Mouse (Mus musculus): Measurements from ENCODE around the gene Epb41l3. TPM values are rescaled to one million over a fixed set of nuclear protein-coding genes. Genes with fewer than 3 reads are reported as not detected.
"Not testable (repeated sequence)": the region's sequence is repeated elsewhere in the genome, so short reads cannot be mapped to it uniquely, and the experiment has no call there.

Epb41l3 gene
- polyA plus RNA-seq, 1 experiment from 2014 or later: 97.6 TPM

DNA sequence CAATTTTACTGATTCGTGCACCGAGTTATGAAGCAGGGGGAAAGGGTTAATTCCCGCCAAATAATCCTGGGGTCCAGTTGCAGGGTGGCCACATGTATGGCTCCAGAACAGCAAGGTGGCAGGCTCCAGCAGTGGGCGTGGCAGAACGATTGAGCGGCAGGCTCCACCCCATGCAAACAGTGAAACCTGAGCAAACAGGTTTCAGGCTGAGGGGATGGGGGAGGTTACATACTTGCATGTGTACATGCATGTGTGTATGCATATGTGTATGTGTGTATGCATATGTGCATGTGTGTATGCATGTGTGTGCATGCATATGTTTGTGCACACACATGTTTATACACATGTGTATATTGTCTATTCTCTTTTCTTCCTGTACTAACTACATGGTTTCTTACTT lies 46.9 kb downstream of the Epb41l3 start:
- peak overlapping the region; percentile 9; the same call in 1 of the 2 replicates for H3K4me2 ChIP-seq (ENCODE audit: low read depth)
- H3K9me3 ChIP-seq (ENCODE audit: control insufficient read depth, low read length); DNase-seq (ENCODE audit: low spot score); H3K4me3 ChIP-seq (ENCODE audit: low read depth, low read length); H3K4me1 ChIP-seq (ENCODE audit: control insufficient read depth, insufficient read depth, low read length); H3K27me3 ChIP-seq (ENCODE audit: control insufficient read depth, insufficient read depth, low read length); H3K36me3 ChIP-seq (ENCODE audit: control insufficient read depth, insufficient read depth, low read length); H3K9ac ChIP-seq (ENCODE audit: low read length); ATAC-seq (ENCODE audit: insufficient read depth, low FRiP score, low TSS enrichment); H3K27ac ChIP-seq (ENCODE audit: low read depth, low read length): not testable (repeated sequence)
- 8% methylated on average over 6 of the region's 6 CpGs for WGBS

DNA sequence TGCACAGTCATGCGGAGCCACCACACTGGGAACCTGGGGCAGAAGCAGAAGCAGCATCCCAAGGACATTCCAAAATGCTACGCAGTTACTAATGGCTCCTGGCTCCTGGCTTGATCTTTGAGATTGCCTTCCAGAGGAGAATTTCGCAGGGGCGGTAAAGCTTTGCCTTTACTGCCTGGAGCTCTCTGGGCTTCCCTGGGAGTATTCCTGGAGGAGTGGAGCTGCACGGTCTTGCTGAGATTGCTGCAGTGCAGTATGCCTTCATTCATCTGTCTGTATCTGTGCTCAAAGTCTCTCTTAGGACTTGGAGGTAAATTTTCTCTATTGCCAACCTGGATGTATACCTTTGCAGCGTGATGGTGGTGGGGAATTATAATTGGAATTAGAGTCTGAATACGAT lies 52.0 kb downstream of the Epb41l3 start:
- Histone ChIP-seq H3K9me3 (ENCODE audit: control insufficient read depth, low read length) (no peaks in the 10 kb centered on the region), H3K27ac (ENCODE audit: low read depth, low read length) (no peak overlapping the region), H3K4me1 (ENCODE audit: control insufficient read depth, insufficient read depth, low read length) (0 out of 2 replicates have a peak, but pooled peaks cover 3% of the 10 kb centered on the region), H3K4me3 (ENCODE audit: low read depth, low read length) (no peak overlapping the region), H3K9ac (ENCODE audit: low read length) (no peak overlapping the region), H3K36me3 (ENCODE audit: control insufficient read depth, insufficient read depth, low read length) (no peaks in the 10 kb centered on the region), H3K4me2 (ENCODE audit: low read depth) (no peak overlapping the region), H3K27me3 (ENCODE audit: control insufficient read depth, insufficient read depth, low read length) (no peaks in the 10 kb centered on the region)
- 74% methylated on average over 7 of the region's 7 CpGs for WGBS
- DNase-seq (ENCODE audit: low spot score): no peak
- no peak for ATAC-seq (ENCODE audit: insufficient read depth, low FRiP score, low TSS enrichment)

DNA sequence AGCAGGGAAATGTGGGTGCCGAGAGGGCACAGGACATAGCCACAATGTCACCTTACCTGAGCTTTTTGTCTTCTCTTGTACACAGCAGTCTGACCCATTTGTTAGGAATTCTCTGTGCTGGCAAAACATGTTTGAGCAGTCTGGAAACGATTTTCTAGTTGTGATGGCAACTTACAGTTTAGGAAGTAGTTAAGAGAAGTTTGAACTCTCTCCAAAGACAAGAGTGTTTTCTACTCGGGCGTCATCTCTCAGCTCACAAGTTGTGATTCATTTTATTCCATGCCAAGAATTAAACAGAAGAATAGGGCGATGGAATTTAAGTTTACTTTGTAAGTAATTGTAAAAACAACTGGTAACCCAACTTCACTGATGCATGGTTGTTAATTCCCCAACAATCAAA lies 52.5 kb downstream of the Epb41l3 start:
- Histone ChIP-seq H3K9me3 (ENCODE audit: control insufficient read depth, low read length) (no peaks in the 10 kb centered on the region), H3K27ac (ENCODE audit: low read depth, low read length) (no peak overlapping the region), H3K9ac (ENCODE audit: low read length) (no peak overlapping the region), H3K27me3 (ENCODE audit: control insufficient read depth, insufficient read depth, low read length) (no peaks in the 10 kb centered on the region), H3K4me1 (ENCODE audit: control insufficient read depth, insufficient read depth, low read length) (0 out of 2 replicates have a peak, but pooled peaks cover 3% of the 10 kb centered on the region), H3K36me3 (ENCODE audit: control insufficient read depth, insufficient read depth, low read length) (no peaks in the 10 kb centered on the region), H3K4me2 (ENCODE audit: low read depth) (no peak overlapping the region), H3K4me3 (ENCODE audit: low read depth, low read length) (no peak overlapping the region)
- ATAC-seq (ENCODE audit: insufficient read depth, low FRiP score, low TSS enrichment) (no peak), DNase-seq (ENCODE audit: low spot score) (no peak)
- 83% methylated on average over 5 of the region's 5 CpGs for WGBS

DNA sequence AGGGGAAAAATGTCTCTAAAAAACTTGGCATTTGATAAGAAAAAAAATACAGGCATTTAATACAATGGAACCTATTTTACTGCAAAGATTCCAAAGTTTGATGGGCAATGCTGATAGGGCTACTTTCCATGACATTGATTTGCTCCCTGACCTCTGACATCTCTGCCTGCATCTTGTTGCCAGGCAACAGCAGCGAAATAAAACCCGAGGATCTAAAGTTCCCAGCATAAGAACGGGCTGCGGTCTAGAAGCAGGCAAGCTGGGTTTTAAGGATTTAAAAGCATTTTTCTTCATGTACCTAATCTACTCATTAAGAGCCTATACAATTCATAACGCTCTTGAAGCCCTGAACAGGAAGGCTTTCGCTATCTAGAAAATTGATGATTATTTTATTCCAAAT lies 54.0 kb downstream of the Epb41l3 start:
- Histone ChIP-seq H3K4me2 (ENCODE audit: low read depth) (no peak overlapping the region), H3K9me3 (ENCODE audit: control insufficient read depth, low read length) (no peaks in the 10 kb centered on the region), H3K4me1 (ENCODE audit: control insufficient read depth, insufficient read depth, low read length) (0 out of 2 replicates have a peak, but pooled peaks cover 3% of the 10 kb centered on the region), H3K36me3 (ENCODE audit: control insufficient read depth, insufficient read depth, low read length) (no peaks in the 10 kb centered on the region), H3K4me3 (ENCODE audit: low read depth, low read length) (no peak overlapping the region), H3K9ac (ENCODE audit: low read length) (no peak overlapping the region), H3K27me3 (ENCODE audit: control insufficient read depth, insufficient read depth, low read length) (no peaks in the 10 kb centered on the region), H3K27ac (ENCODE audit: low read depth, low read length) (no peak overlapping the region)
- WGBS: 35% methylated on average over 6 of the region's 6 CpGs
- DNase-seq (ENCODE audit: low spot score): no peak
- no peak for ATAC-seq (ENCODE audit: insufficient read depth, low FRiP score, low TSS enrichment)

DNA sequence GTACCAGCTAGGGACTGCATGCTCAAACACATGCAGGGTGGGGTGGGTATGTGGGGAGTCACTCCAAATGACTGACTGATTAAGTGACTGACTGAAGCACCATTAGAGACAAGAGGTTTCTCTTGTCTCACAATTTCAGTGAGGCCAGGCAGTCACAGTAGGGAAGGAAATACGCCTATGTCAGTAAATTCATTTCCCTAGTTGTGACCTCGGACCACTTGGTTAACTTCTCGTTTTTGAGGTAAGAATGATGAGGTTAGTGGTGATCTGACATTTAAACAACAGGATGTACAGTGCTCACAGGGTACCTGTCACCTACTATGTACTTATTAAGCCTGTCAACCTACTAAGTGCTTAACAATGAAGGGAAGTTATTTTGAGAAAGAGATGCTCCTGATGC lies 67.5 kb downstream of the Epb41l3 start:
- ATAC-seq (ENCODE audit: insufficient read depth, low FRiP score, low TSS enrichment): no peak
- no peak for DNase-seq (ENCODE audit: low spot score)
- no peaks in the 10 kb centered on the region for H3K9me3 ChIP-seq (ENCODE audit: control insufficient read depth, low read length)
- 81% methylated on average over 3 of the region's 3 CpGs for WGBS
- H3K4me1 ChIP-seq (ENCODE audit: control insufficient read depth, insufficient read depth, low read length): no peaks in the 10 kb centered on the region
- no peak overlapping the region for H3K9ac ChIP-seq (ENCODE audit: low read length)
- H3K27me3 ChIP-seq (ENCODE audit: control insufficient read depth, insufficient read depth, low read length): no peaks in the 10 kb centered on the region
- H3K4me2 ChIP-seq (ENCODE audit: low read depth): no peak overlapping the region
- H3K36me3 ChIP-seq (ENCODE audit: control insufficient read depth, insufficient read depth, low read length): no peaks in the 10 kb centered on the region
- H3K4me3 ChIP-seq (ENCODE audit: low read depth, low read length): no peak overlapping the region
- no peak overlapping the region for H3K27ac ChIP-seq (ENCODE audit: low read depth, low read length)

DNA sequence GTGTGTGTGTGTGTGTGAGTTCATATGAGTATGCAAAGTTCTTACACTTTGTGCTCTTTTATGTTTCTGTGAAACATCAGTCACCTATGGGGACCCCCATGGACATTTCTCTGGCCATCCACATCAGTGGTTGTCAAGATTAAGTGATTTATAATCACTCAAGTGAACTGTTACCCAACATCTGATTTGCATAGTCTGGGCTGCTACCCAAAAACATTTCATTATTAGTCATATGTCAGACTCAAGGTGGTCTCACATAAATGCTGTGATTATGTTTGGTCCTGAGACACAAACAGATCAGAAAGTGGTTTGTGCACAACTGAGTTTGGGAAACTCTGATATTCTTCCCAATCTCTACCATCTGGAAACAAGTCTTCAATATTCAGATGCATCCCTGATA lies 75.3 kb downstream of the Epb41l3 start:
- no peak overlapping the region for H3K4me3 ChIP-seq (ENCODE audit: low read depth, low read length)
- no peaks in the 10 kb centered on the region for H3K9me3 ChIP-seq (ENCODE audit: control insufficient read depth, low read length)
- no peak for ATAC-seq (ENCODE audit: insufficient read depth, low FRiP score, low TSS enrichment)
- no peak for DNase-seq (ENCODE audit: low spot score)
- H3K36me3 ChIP-seq (ENCODE audit: control insufficient read depth, insufficient read depth, low read length): no peaks in the 10 kb centered on the region
- no peaks in the 10 kb centered on the region for H3K27me3 ChIP-seq (ENCODE audit: control insufficient read depth, insufficient read depth, low read length)
- no peak overlapping the region for H3K27ac ChIP-seq (ENCODE audit: low read depth, low read length)
- H3K9ac ChIP-seq (ENCODE audit: low read length): no peak overlapping the region
- H3K4me2 ChIP-seq (ENCODE audit: low read depth): no peak overlapping the region
- no peaks in the 10 kb centered on the region for H3K4me1 ChIP-seq (ENCODE audit: control insufficient read depth, insufficient read depth, low read length)

DNA sequence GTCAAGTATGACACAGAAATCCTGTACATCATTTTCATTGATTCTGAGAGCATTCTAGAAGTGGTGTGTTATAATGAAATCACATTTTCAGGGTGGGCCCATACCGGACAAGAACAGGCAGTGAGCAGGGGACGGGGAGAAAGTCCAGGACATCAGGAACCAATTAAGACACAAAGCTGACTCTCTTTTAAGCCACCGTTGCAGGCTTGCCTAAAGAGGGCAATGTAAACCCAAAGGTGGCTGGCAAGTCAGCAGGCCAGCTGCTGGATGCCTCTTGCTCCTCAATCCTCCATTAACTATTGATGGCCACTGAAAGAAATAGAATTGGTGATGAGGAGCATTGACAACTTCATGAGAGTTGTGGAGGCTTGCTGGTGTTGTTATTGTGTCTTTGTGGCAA lies 75.8 kb downstream of the Epb41l3 start:
- H3K4me3 ChIP-seq (ENCODE audit: low read depth, low read length): no peak overlapping the region
- no peaks in the 10 kb centered on the region for H3K27me3 ChIP-seq (ENCODE audit: control insufficient read depth, insufficient read depth, low read length)
- WGBS: 23% methylated on average over 3 of the region's 3 CpGs
- no peaks in the 10 kb centered on the region for H3K36me3 ChIP-seq (ENCODE audit: control insufficient read depth, insufficient read depth, low read length)
- no peak overlapping the region for H3K27ac ChIP-seq (ENCODE audit: low read depth, low read length)
- no peak for ATAC-seq (ENCODE audit: insufficient read depth, low FRiP score, low TSS enrichment)
- no peaks in the 10 kb centered on the region for H3K4me1 ChIP-seq (ENCODE audit: control insufficient read depth, insufficient read depth, low read length)
- H3K9ac ChIP-seq (ENCODE audit: low read length): no peak overlapping the region
- H3K4me2 ChIP-seq (ENCODE audit: low read depth): no peak overlapping the region
- no peaks in the 10 kb centered on the region for H3K9me3 ChIP-seq (ENCODE audit: control insufficient read depth, low read length)
- DNase-seq (ENCODE audit: low spot score): peak; percentile 26

DNA sequence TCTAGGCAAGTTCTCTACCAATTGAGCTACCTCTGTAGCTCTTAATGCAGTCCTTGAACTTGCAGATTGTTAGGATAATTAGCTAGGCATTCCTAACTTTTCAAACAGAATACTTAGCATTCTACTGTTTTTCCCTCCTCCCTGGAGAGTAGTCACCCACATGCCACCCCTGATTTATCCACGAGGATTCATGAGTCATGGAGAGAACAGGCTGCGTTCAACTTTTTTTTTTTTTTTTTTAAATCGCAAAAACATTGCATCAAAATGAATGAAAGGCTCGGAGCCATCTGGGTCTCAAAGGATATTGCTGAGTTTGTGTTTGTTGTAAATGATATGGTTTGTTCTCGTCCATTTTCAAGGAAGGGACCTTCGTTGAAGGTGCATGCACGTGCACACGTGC lies 79.6 kb downstream of the Epb41l3 start:
- no peak overlapping the region for H3K27ac ChIP-seq (ENCODE audit: low read depth, low read length)
- ATAC-seq (ENCODE audit: insufficient read depth, low FRiP score, low TSS enrichment) (no peak), DNase-seq (ENCODE audit: low spot score) (no peak)
- 87% methylated on average over 8 of the region's 8 CpGs for WGBS
- H3K9ac ChIP-seq (ENCODE audit: low read length): no peak overlapping the region
- H3K36me3 ChIP-seq (ENCODE audit: control insufficient read depth, insufficient read depth, low read length): no peaks in the 10 kb centered on the region
- H3K4me2 ChIP-seq (ENCODE audit: low read depth): no peak overlapping the region
- H3K9me3 ChIP-seq (ENCODE audit: control insufficient read depth, low read length): no peaks in the 10 kb centered on the region
- no peaks in the 10 kb centered on the region for H3K27me3 ChIP-seq (ENCODE audit: control insufficient read depth, insufficient read depth, low read length)
- H3K4me1 ChIP-seq (ENCODE audit: control insufficient read depth, insufficient read depth, low read length): no peaks in the 10 kb centered on the region
- H3K4me3 ChIP-seq (ENCODE audit: low read depth, low read length): no peak overlapping the region

DNA sequence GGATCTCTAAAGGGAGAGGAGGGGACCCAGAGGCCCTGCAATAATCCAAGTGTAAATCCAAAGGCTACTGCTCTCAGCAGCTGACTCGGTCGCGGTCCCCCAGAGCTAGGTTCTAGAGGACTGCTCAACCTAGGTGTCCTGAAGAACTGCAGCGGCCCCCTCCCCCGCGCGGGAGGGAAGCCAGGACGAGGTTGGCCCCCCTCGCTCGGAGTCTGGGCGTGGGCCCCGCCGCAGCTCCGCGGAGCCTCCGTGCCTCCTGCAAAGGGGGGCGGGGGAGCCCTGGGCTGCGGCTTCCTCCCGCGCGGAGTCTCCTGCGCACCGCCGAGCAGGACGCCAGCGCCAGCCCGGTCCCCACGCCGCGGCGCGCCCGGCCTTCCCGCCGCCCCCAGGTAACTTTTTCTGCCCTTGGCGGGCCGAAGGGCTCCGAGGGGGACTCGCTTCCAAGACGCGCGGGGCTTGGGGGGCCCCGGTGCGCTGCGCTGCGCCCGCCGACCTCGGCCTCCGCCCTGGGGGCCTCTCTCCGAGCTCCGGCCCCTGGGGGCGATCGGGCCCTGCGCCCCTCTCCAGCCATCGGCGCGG lies 81.1 kb downstream of the Epb41l3 start:
- H3K4me2 ChIP-seq (ENCODE audit: low read depth): peak overlapping the region; percentile 88
- DNase-seq (ENCODE audit: low spot score) (peak; percentile 78), ATAC-seq (ENCODE audit: insufficient read depth, low FRiP score, low TSS enrichment) (peak; percentile 78)
- H3K9me3 ChIP-seq (ENCODE audit: control insufficient read depth, low read length): no peaks in the 10 kb centered on the region
- H3K4me1 ChIP-seq (ENCODE audit: control insufficient read depth, insufficient read depth, low read length): no peaks in the 10 kb centered on the region
- H3K4me3 ChIP-seq (ENCODE audit: low read depth, low read length): peak overlapping the region; percentile 77
- peak overlapping the region; percentile 91 for H3K9ac ChIP-seq (ENCODE audit: low read length)
- 0% methylated on average over 17 of the region's 58 CpGs for WGBS
- H3K36me3 ChIP-seq (ENCODE audit: control insufficient read depth, insufficient read depth, low read length): no peaks in the 10 kb centered on the region
- no peak overlapping the region for H3K27ac ChIP-seq (ENCODE audit: low read depth, low read length)
- no peaks in the 10 kb centered on the region for H3K27me3 ChIP-seq (ENCODE audit: control insufficient read depth, insufficient read depth, low read length)
